Mouse (Mus musculus): ENCODE data around the gene Oas1e.

Gene Oas1e

DNA sequence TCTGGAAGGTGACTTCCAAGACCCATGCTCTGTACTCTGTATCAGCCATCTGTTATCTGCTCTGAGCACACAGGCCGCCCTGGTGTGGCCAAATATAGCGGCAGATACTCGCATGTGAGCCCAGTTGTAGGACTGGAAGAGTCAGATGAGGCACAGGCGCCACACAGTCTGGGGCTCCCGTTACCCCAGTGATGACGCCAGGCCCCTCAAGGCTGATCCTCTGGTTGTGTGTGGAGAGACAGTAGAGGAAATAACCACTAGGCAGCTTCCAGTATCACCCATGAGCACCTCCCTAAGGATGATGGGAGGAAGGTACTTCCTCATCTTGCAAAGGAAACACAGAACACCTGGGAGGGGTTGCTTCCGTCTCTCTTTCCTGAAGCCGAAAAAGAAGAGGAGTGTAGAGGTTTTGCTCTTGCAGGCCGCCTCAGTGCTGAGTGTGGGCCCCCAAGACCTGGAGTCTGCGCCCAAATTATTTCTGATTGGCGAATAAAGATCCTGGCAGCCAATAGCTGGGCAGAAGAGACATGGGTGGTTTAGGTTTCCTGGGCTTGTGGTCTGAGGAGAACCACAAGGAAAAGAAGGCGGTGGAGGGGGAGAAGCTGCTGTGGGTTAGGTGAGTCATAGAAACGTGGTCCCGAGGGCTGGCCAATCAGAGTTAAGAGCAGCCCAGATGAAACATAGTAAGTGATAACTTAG is 19.9 kb downstream of the Oas1e start:
- DNase-seq, result peak; percentile 50 to 77

DNA sequence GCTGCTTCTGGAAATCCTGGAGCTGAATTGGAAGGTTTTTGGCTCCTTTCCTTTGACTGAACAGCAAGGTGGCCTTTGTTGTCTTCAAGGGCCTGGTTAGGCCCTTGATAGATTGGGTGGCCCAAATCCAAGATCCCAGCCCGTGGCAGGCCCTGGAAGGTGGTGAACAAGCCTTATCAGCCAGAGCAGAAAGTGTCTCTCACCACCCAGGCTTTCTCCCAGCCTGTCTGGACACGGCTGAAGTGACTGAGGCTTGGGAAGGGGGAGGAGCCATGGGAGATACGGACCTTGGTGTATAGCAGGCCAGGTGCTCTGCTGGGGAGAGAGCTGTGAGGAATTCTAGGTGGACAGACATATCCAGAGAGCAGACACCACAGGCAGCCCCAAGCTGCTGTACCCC is 25.9 kb downstream of the Oas1e start:
- DNase-seq, result no peak

DNA sequence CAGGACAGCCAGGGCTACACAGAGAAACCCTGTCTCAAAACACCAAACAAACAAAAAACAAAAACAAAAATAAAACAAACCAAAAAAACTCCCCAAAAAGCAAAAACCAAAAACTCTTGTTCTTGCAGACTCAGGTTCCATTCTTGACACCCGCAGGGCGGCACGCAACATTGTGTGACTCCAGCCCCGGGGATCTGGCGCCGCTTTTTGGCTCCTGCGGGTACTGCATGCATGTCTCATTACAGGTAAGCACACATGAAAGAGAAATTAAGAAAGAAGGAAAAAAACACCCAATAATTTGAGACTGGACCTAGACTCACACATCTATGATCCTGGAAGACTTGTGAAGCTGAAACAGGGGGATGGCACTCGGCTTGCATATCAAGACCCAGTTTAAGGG is 30.3 kb downstream of the Oas1e start:
- DNase-seq, result no peak

DNA sequence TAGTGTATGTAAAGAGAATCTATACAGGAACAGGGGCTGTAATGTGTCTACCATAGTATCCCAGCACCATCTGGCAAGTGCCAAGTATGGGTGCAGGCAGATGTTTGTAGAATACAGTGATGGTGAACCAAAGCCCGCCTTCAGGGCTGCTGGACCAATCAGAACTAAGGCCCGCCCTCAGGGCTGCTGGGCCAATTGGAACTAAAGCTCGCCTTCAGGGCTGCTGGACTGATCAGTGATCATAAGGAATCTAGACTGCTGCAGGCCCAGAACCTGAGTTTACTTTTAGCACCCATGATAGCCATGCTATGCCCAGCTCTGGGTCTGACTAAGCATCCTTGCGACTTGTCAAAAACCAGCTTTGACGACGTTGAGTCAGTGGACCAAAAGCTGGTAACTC is 33.4 kb downstream of the Oas1e start:
- no peak for DNase-seq

GRCm38 (mm10) chr5:120754215-120754614 is 41.1 kb downstream of the Oas1e start:
- no peak for DNase-seq

DNA sequence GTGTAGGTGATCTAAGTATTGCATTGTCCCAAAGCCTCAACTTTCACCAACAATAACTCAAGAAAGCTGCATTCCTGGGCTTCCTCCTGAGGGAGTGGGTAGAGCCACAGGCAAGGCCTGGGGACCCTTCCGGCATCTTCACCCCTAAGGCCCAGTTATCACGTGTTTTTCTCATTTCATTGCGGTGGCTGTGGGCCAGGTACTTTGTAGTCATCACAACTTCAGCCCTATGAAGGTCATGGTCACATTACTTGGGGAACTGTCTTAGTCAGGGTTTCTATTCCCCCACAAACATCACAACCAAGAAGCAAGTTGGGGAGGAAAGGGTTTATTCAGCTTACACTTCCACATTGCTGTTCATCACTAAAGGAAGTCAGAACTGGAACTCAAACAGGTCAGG is 42.5 kb downstream of the Oas1e start:
- no peak for DNase-seq

DNA sequence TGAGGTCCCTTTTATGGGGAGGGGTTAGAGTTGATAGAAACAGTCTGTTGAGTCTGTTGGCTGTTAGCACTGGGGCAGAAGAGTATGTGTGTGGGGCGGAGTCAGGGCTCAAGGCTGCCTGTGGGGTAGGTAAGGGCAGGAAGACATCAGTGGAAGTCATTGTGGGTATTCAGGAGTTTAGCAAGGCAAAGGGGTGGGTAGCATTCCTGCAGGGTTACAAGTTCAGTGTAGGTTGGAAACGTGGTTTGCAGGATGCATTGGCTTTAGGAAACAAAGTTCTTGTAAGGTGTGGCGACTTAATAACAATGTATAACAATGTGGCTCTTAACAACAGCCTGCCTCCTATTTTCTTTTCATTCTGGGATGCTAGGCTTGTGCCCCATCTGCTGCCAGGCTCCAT is 44.1 kb downstream of the Oas1e start:
- no peak for DNase-seq

GRCm38 (mm10) chr5:120749688-120750087 is 45.6 kb downstream of the Oas1e start, which contains the start of gene Oas2:
Gene Oas2, minus strand, starts transcription at chr5:120749853.
- DNase-seq, result no peak

DNA sequence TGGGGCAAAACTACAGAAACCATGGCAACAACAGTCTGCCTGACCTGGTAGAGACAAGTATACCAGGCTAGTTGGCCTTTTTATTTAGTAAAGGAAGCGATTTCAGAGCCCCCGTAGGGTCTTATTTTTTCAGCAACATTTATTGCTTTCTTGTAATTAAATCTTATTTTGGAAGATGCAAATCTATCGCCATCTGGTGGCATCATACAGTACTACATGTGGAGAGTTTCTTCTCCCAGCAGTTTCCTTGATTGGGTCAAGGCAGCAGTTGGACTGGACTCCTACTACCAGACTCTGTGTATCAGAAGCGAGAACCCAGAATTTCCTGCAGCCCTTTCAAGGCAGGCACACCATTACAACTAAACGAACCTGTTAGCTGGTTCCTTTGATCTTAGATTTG is 48.9 kb downstream of the Oas1e start:
- DNase-seq, result peak in 1 of 2 experiments; percentile 8

GRCm38 (mm10) chr5:120742125-120742524 is 53.2 kb downstream of the Oas1e start:
- DNase-seq, result peak; percentile 18 to 30
